Mouse (Mus musculus) monocyte, adult 5-6 weeks (primary cell): ENCODE data around the gene Ttc39a. TPM values are rescaled to one million over a fixed set of nuclear protein-coding genes. Genes with fewer than 3 reads are reported as not detected.
A peak's percentile ranks its signal among the peaks of the same experiment; 100 is the strongest.
"Not testable (repeated sequence)": the region's sequence is repeated elsewhere in the genome, so short reads cannot be mapped to it uniquely, and the experiment has no call there.

Experiments used
- ATAC-seq: fragments of 153-309, 156-312 bp; replicated peaks from 2 replicates; pipeline ENCODE4 v1.8.0; 2017; ENCODE audit warnings: mild to moderate bottlenecking; ENCODE audit not compliant: low TSS enrichment, insufficient number of reproducible peaks, severe bottlenecking, poor library complexity, low FRiP score
- total RNA-seq: library from RNA; stranded (forward); fragments of 200-1000, 200-491, 200-594 nt; gene quantifications from 3 replicates; pipeline ENCODE4 v1.2.3, GENCODE M21; 2017

The Ttc39a gene
- total RNA-seq = not detected in 3 replicates

- no peak for ATAC-seq
Measured at GRCm38 (mm10) chr4:109406486-109407175, at the start of gene Ttc39a. Gene Ttc39a (plus strand): TSS chr4:109406623.

- no peak for ATAC-seq
Measured at GRCm38 (mm10) chr4:109378107-109378506, 28.3 kb upstream of the Ttc39a start.

- no peak for ATAC-seq
Measured at GRCm38 (mm10) chr4:109382457-109382856, 24.0 kb upstream of the Ttc39a start.

- ATAC-seq = no peak
Measured at GRCm38 (mm10) chr4:109385599-109385998, 20.8 kb upstream of the Ttc39a start.

- ATAC-seq = no peak
Measured at GRCm38 (mm10) chr4:109393229-109393779, 13.1 kb upstream of the Ttc39a start.

- ATAC-seq = 0 out of 2 replicates have a peak, but pooled peaks have one; percentile 18
Measured at GRCm38 (mm10) chr4:109393902-109394301, 12.5 kb upstream of the Ttc39a start.

GRCm38 (mm10) chr4:109394314-109395074, 11.9 kb upstream of the Ttc39a start:
- no peak for ATAC-seq

- no peak for ATAC-seq
Measured at GRCm38 (mm10) chr4:109400366-109400980, 6.0 kb upstream of the Ttc39a start.

- no peak for ATAC-seq
Measured at GRCm38 (mm10) chr4:109401176-109401689, 5.2 kb upstream of the Ttc39a start.

GRCm38 (mm10) chr4:109404908-109405307, 1.5 kb upstream of the Ttc39a start:
- ATAC-seq = not testable (repeated sequence)

GRCm38 (mm10) chr4:109405415-109405814, 1.0 kb upstream of the Ttc39a start:
- no peak for ATAC-seq

- no peak for ATAC-seq
Measured at GRCm38 (mm10) chr4:109406054-109406485, 353 bp upstream of the Ttc39a start.

- ATAC-seq = no peak
Measured at GRCm38 (mm10) chr4:109407176-109407520, 725 bp downstream of the Ttc39a start.

GRCm38 (mm10) chr4:109407701-109408485, 1.5 kb downstream of the Ttc39a start:
- no peak for ATAC-seq

- ATAC-seq = no peak
Measured at GRCm38 (mm10) chr4:109410681-109411376, 4.4 kb downstream of the Ttc39a start.

- no peak for ATAC-seq
Measured at GRCm38 (mm10) chr4:109411377-109411967, 5.0 kb downstream of the Ttc39a start.

GRCm38 (mm10) chr4:109412233-109412632, 5.8 kb downstream of the Ttc39a start:
- no peak for ATAC-seq

GRCm38 (mm10) chr4:109417998-109418397, 11.6 kb downstream of the Ttc39a start:
- ATAC-seq = no peak
